Mouse (Mus musculus): ENCODE measurements around the gene Gm39653. TPM values are rescaled to one million over a fixed set of nuclear protein-coding genes. Genes with fewer than 3 reads are reported as not detected.

Gm39653 gene
- total RNA-seq, 1 experiment: not detected

GRCm38 (mm10) chr1:63667201-63667948 lies 51.6 kb downstream of the Gm39653 start:
- Histone ChIP-seq H3K4me1 (ENCODE audit: control insufficient read depth in 2 of 2, insufficient read depth in 2 of 2, low read length in 2 of 2, poor library complexity in 1 of 2) (peaks cover 0 to 4% of the 10 kb centered on the region in 2 experiments; a peak in 1 of 4 replicates), H3K4me3 (ENCODE audit: insufficient read depth in 1 of 2, low read depth in 1 of 2, low read length in 2 of 2, poor library complexity in 1 of 2, severe bottlenecking in 1 of 2) (no peak overlapping the region), H3K9me3 (ENCODE audit: control insufficient read depth, insufficient read depth, low read depth, low read length) (no peaks in the 10 kb centered on the region), H3K36me3 (ENCODE audit: control insufficient read depth, insufficient read depth, low read length, poor library complexity, severe bottlenecking) (no peaks in the 10 kb centered on the region), H3K27ac (ENCODE audit: insufficient read depth, low read depth, low read length, poor library complexity, severe bottlenecking) (no peak overlapping the region), H3K9ac (ENCODE audit: insufficient read depth, low read depth, low read length, poor library complexity, severe bottlenecking) (no peak overlapping the region)
- peak; percentile 26 for DNase-seq (ENCODE audit: low read depth, low spot score)
- TF ChIP-seq HCFC1 (IDR thresholded peaks at IDR 0.05; ENCODE audit: borderline replicate concordance, insufficient read depth, low read length) (no peak), MAFK (IDR thresholded peaks at IDR 0.05; ENCODE audit: insufficient read depth, low read depth, low read length) (no peak), ZC3H11A (IDR thresholded peaks at IDR 0.05; ENCODE audit: borderline replicate concordance, low read depth, low read length) (no peak), ZNF384 (IDR thresholded peaks at IDR 0.05; ENCODE audit: low read depth, low read length) (no peak), CHD2 (IDR thresholded peaks at IDR 0.05; ENCODE audit: low read depth, low read length) (no peak)
- in situ Hi-C loops (cut with MboI; ENCODE audit: low sequenced_read_pairs in 2 of 2, unreplicated experiment in 2 of 2): loop anchor here (25.0 kb wide), 2 partner anchors 770 to 1045 kb away; no protein-coding TSS in a partner anchor

GRCm38 (mm10) chr1:63667949-63668851 lies 52.4 kb downstream of the Gm39653 start:
- peaks cover 0 to 4% of the 10 kb centered on the region in 2 experiments; a peak in 1 of 4 replicates for H3K4me1 ChIP-seq (ENCODE audit: control insufficient read depth in 2 of 2, insufficient read depth in 2 of 2, low read length in 2 of 2, poor library complexity in 1 of 2)
- H3K9me3 ChIP-seq (ENCODE audit: control insufficient read depth, insufficient read depth, low read depth, low read length): no peaks in the 10 kb centered on the region
- DNase-seq (ENCODE audit: low read depth, low spot score): no peak
- no peak overlapping the region for H3K4me3 ChIP-seq (ENCODE audit: insufficient read depth in 1 of 2, low read depth in 1 of 2, low read length in 2 of 2, poor library complexity in 1 of 2, severe bottlenecking in 1 of 2)
- H3K9ac ChIP-seq (ENCODE audit: insufficient read depth, low read depth, low read length, poor library complexity, severe bottlenecking): no peak overlapping the region
- H3K27ac ChIP-seq (ENCODE audit: insufficient read depth, low read depth, low read length, poor library complexity, severe bottlenecking): no peak overlapping the region
- in situ Hi-C loops (cut with MboI; ENCODE audit: low sequenced_read_pairs in 2 of 2, unreplicated experiment in 2 of 2): loop anchor here (25.0 kb wide), 2 partner anchors 769 to 1044 kb away; no protein-coding TSS in a partner anchor
- no peak for TF ChIP-seq CHD2 (IDR thresholded peaks at IDR 0.05; ENCODE audit: low read depth, low read length)
- TF ChIP-seq HCFC1 (IDR thresholded peaks at IDR 0.05; ENCODE audit: borderline replicate concordance, insufficient read depth, low read length): no peak
- TF ChIP-seq ZC3H11A (IDR thresholded peaks at IDR 0.05; ENCODE audit: borderline replicate concordance, low read depth, low read length): no peak
- TF ChIP-seq ZNF384 (IDR thresholded peaks at IDR 0.05; ENCODE audit: low read depth, low read length): no peak
- TF ChIP-seq MAFK (IDR thresholded peaks at IDR 0.05; ENCODE audit: insufficient read depth, low read depth, low read length): no peak
- H3K36me3 ChIP-seq (ENCODE audit: control insufficient read depth, insufficient read depth, low read length, poor library complexity, severe bottlenecking): no peaks in the 10 kb centered on the region

DNA sequence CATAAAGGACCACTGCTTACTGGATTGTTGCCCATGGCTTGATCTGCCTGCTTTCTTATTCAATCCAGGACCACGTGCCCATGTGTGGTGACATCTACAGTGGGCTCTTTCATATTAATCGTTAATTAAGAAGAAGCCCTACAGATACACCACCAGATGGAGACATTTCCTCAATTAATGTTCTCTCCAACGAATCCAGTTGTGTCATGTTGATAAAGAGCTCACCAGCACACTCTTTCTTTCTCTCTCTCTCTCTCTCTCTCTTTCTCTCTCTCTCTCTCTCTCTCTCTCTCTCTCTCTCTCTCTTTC lies 53.0 kb downstream of the Gm39653 start:
- TF ChIP-seq ZC3H11A (IDR thresholded peaks at IDR 0.05; ENCODE audit: borderline replicate concordance, low read depth, low read length) (0 out of 2 replicates have a peak, but pooled peaks have one; percentile 42), CHD2 (IDR thresholded peaks at IDR 0.05; ENCODE audit: low read depth, low read length) (no peak)
- Histone ChIP-seq H3K4me3 (ENCODE audit: insufficient read depth in 1 of 2, low read depth in 1 of 2, low read length in 2 of 2, poor library complexity in 1 of 2, severe bottlenecking in 1 of 2) (no peak overlapping the region), H3K9ac (ENCODE audit: insufficient read depth, low read depth, low read length, poor library complexity, severe bottlenecking) (no peak overlapping the region), H3K4me1 (ENCODE audit: control insufficient read depth in 2 of 2, insufficient read depth in 2 of 2, low read length in 2 of 2, poor library complexity in 1 of 2) (peaks cover 0 to 4% of the 10 kb centered on the region in 2 experiments; a peak in 1 of 4 replicates), H3K9me3 (ENCODE audit: control insufficient read depth, insufficient read depth, low read depth, low read length) (no peaks in the 10 kb centered on the region), H3K27ac (ENCODE audit: insufficient read depth, low read depth, low read length, poor library complexity, severe bottlenecking) (no peak overlapping the region), H3K36me3 (ENCODE audit: control insufficient read depth, insufficient read depth, low read length, poor library complexity, severe bottlenecking) (no peaks in the 10 kb centered on the region)
- in situ Hi-C loops (cut with MboI; ENCODE audit: low sequenced_read_pairs in 2 of 2, unreplicated experiment in 2 of 2): loop anchor here (25.0 kb wide), 2 partner anchors 768 to 1043 kb away; no protein-coding TSS in a partner anchor
- peak; percentile 25 for DNase-seq (ENCODE audit: low read depth, low spot score)

Other genes starting within 250 kb of the Gm39653 start
- gene Adam23, start 170.1 kb upstream of the Gm39653 start, total RNA-seq (2012; rRNA removed): 119 and 315 TPM in 2 replicates
- not detected in 2 replicates for gene Dytn, start 71.0 kb downstream of the Gm39653 start, total RNA-seq (2012; rRNA removed)
- 0.13 and 0.16 TPM in 2 replicates for gene Mdh1b, start 114.3 kb downstream of the Gm39653 start, total RNA-seq (2012; rRNA removed)
- 95.7 and 109 TPM in 2 replicates for gene Fastkd2, start 114.6 kb downstream of the Gm39653 start, total RNA-seq (2012; rRNA removed)
- 0.09 TPM in 1 of 2 replicates, not detected in the other for gene 4933402D24Rik, start 153.3 kb downstream of the Gm39653 start, total RNA-seq (2012; rRNA removed)

Measured in ES-E14 (cell line).